Mouse (Mus musculus): ENCODE data around the gene Fsd1.

The Fsd1 gene

GRCm38 (mm10) chr17:56032127-56032733 lies 45.9 kb downstream of the Fsd1 start:
- no peak for DNase-seq

GRCm38 (mm10) chr17:56032831-56033230 lies 46.5 kb downstream of the Fsd1 start:
- no peak for DNase-seq

- no peak for DNase-seq
These were observed 47.9 kb downstream of the Fsd1 start for GRCm38 (mm10) chr17:56034040-56034725.

GRCm38 (mm10) chr17:56034726-56035100 lies 48.4 kb downstream of the Fsd1 start:
- DNase-seq, result no peak

GRCm38 (mm10) chr17:56035216-56035615 lies 48.9 kb downstream of the Fsd1 start:
- no peak for DNase-seq

GRCm38 (mm10) chr17:56036176-56036900 lies 50.0 kb downstream of the Fsd1 start, which contains the start of gene Sh3gl1:
Gene Sh3gl1, minus strand, starts transcription at chr17:56036635.
- peak; percentile 99 for DNase-seq

- DNase-seq, result no peak
These were observed 50.6 kb downstream of the Fsd1 start for GRCm38 (mm10) chr17:56036901-56037287.

GRCm38 (mm10) chr17:56038583-56039261 lies 52.4 kb downstream of the Fsd1 start:
- no peak for DNase-seq

- DNase-seq, result no peak
These were observed 53.0 kb downstream of the Fsd1 start for GRCm38 (mm10) chr17:56039345-56039744.

GRCm38 (mm10) chr17:56040030-56040856 lies 53.9 kb downstream of the Fsd1 start, which contains the start of gene Chaf1a:
Gene Chaf1a, plus strand, starts transcription at chr17:56040439.
- DNase-seq, result peak; percentile 99

GRCm38 (mm10) chr17:56040857-56041163 lies 54.5 kb downstream of the Fsd1 start:
- DNase-seq, result no peak
